Mouse (Mus musculus) CH12.LX (cell line): ENCODE measurements around the gene Zbtb17. TPM values are rescaled to one million over a fixed set of nuclear protein-coding genes. Genes with fewer than 3 reads are reported as not detected.

Source experiments
- DNase-seq: peaks from one replicate; pipeline ENCODE4 v3.0.0-alpha.2; 2013; ENCODE audit errors: extremely low read depth
- H3K27ac ChIP-seq: 2 replicates; pipeline ENCODE4 v1.5.1; 2012; ENCODE audit warnings: low read depth, mild to moderate bottlenecking, control low read depth, moderate library complexity; ENCODE audit not compliant: insufficient read depth
- H3K27me3 ChIP-seq: replicated peaks from 2 replicates; pipeline ENCODE3; 2012; ENCODE audit warnings: inconsistent platforms
- H3K36me3 ChIP-seq, 2 experiments: replicated peaks in 1 of 2; 2 replicates each; pipeline versions ENCODE3 to v1.6.1; 2012; ENCODE audit warnings: inconsistent platforms in 1 of 2, low read length in 1 of 2, mild to moderate bottlenecking in 1 of 2, mixed read lengths in 1 of 2, moderate library complexity in 1 of 2; ENCODE audit not compliant: control insufficient read depth in 1 of 2, insufficient read depth in 1 of 2
- H3K4me1 ChIP-seq, 2 experiments: 2 replicates each; pipeline ENCODE4 v1.6.1; 2012; ENCODE audit warnings: inconsistent platforms in 1 of 2, moderate library complexity in 1 of 2; ENCODE audit not compliant: insufficient read depth in 2 of 2, control insufficient read depth in 1 of 2
- H3K4me2 ChIP-seq: 2 replicates; pipeline ENCODE4 v1.6.1; 2012; ENCODE audit warnings: low read depth, mild to moderate bottlenecking, control low read depth; ENCODE audit not compliant: poor library complexity, insufficient read depth, severe bottlenecking
- H3K4me3 ChIP-seq, 3 experiments: fragments of 150-350 bp in 1 of 3; sonication (generic) in 1 of 3; replicated peaks in 1 of 3; 2 replicates each; pipeline versions ENCODE3 to v1.5.1; 2011 to 2012; ENCODE audit warnings: low read depth in 2 of 3, low read length in 2 of 3, mild to moderate bottlenecking in 2 of 3, moderate library complexity in 2 of 3, control low read depth in 1 of 3, improper control_type of control experiment in 1 of 3, inconsistent platforms in 1 of 3, mixed read lengths in 1 of 3; ENCODE audit not compliant: poor library complexity in 1 of 3
- H3K79me2 ChIP-seq: replicated peaks from 2 replicates; pipeline ENCODE4 v1.6.1; 2012; ENCODE audit warnings: mild to moderate bottlenecking, moderate library complexity; ENCODE audit not compliant: control insufficient read depth, poor library complexity, insufficient read depth, severe bottlenecking; ENCODE audit errors: extremely low read depth
- H3K9ac ChIP-seq: 2 replicates; pipeline ENCODE4 v1.6.1; 2012; ENCODE audit warnings: low read depth, mild to moderate bottlenecking, control low read depth, moderate library complexity; ENCODE audit not compliant: insufficient read depth
- H3K9me3 ChIP-seq: replicated peaks from 2 replicates; pipeline ENCODE3; 2012; ENCODE audit warnings: low read length, inconsistent platforms, mixed read lengths
- BHLHE40 ChIP-seq: IDR thresholded peaks from 2 replicates; pipeline ENCODE4 v1.6.1; 2011; ENCODE audit warnings: mild to moderate bottlenecking, low read depth, low read length, improper control_type of control experiment
- CHD1 ChIP-seq: IDR thresholded peaks from 2 replicates; pipeline ENCODE4 v1.6.1; 2012; ENCODE audit warnings: low read depth, low read length, improper control_type of control experiment, inconsistent platforms
- E2F4 ChIP-seq: IDR thresholded peaks from 2 replicates; pipeline ENCODE4 v1.6.1; 2011; ENCODE audit warnings: low read depth, low read length, improper control_type of control experiment; ENCODE audit not compliant: insufficient replicate concordance
- GABPA ChIP-seq: IDR thresholded peaks from 2 replicates; pipeline ENCODE4 v1.6.1; 2012; ENCODE audit warnings: low read depth, low read length, improper control_type of control experiment, inconsistent platforms; ENCODE audit not compliant: insufficient replicate concordance
- IRF4 ChIP-seq: IDR thresholded peaks from 2 replicates; pipeline ENCODE4 v1.6.1; 2014; ENCODE audit warnings: low read depth, mild to moderate bottlenecking, inconsistent platforms, low read length, improper control_type of control experiment
- JUND ChIP-seq: conservative IDR thresholded peaks from 2 replicates; pipeline ENCODE4 v1.6.1; 2011; ENCODE audit warnings: low read depth, low read length, improper control_type of control experiment
- KAT2A ChIP-seq: IDR thresholded peaks from 2 replicates; pipeline ENCODE4 v1.6.1; 2012; ENCODE audit warnings: low read length, improper control_type of control experiment, inconsistent platforms; ENCODE audit not compliant: insufficient replicate concordance
- MEF2A ChIP-seq: IDR thresholded peaks from 2 replicates; pipeline ENCODE4 v1.6.1; 2014; ENCODE audit warnings: low read depth, mild to moderate bottlenecking, inconsistent platforms, low read length, improper control_type of control experiment, borderline replicate concordance
- MYC ChIP-seq: IDR thresholded peaks from 2 replicates; pipeline ENCODE4 v1.6.1; 2011; ENCODE audit warnings: low read depth, mild to moderate bottlenecking, improper control_type of control experiment, low read length
- NELFE ChIP-seq: IDR thresholded peaks from 2 replicates; pipeline ENCODE4 v1.6.1; 2011; ENCODE audit warnings: low read depth, low read length, improper control_type of control experiment
- PAX5 ChIP-seq: IDR thresholded peaks from 2 replicates; pipeline ENCODE4 v1.6.1; 2012; ENCODE audit warnings: low read length, inconsistent platforms, mixed read lengths
- POLR2A ChIP-seq: IDR thresholded peaks from 2 replicates; pipeline ENCODE4 v1.6.1; 2011; ENCODE audit warnings: low read depth, mild to moderate bottlenecking, improper control_type of control experiment, low read length
- POLR2AphosphoS2 ChIP-seq: IDR thresholded peaks from 2 replicates; pipeline ENCODE4 v1.6.1; 2011; ENCODE audit warnings: low read depth, low read length, improper control_type of control experiment
- RCOR1 ChIP-seq: conservative IDR thresholded peaks from 2 replicates; pipeline ENCODE4 v1.6.1; 2012; ENCODE audit warnings: low read depth, mild to moderate bottlenecking, inconsistent platforms, low read length, improper control_type of control experiment
- SIN3A ChIP-seq: IDR thresholded peaks from 2 replicates; pipeline ENCODE4 v1.6.1; 2012; ENCODE audit warnings: low read length, improper control_type of control experiment, inconsistent platforms
- SMC3 ChIP-seq: IDR thresholded peaks from 2 replicates; pipeline ENCODE4 v1.6.1; 2011; ENCODE audit warnings: low read depth, low read length, improper control_type of control experiment
- USF2 ChIP-seq: conservative IDR thresholded peaks from 2 replicates; pipeline ENCODE4 v1.6.1; 2011; ENCODE audit warnings: low read depth, low read length, improper control_type of control experiment
- ZKSCAN1 ChIP-seq: IDR thresholded peaks from 2 replicates; pipeline ENCODE4 v1.6.1; 2012; ENCODE audit warnings: low read depth, inconsistent platforms, low read length, improper control_type of control experiment, borderline replicate concordance
- dilution Hi-C: fragments of 300-500 bp; cut with MboI; formaldehyde crosslinking; loops from 2 replicates; pipeline ENCODE4 v1.14.3; 2020; ENCODE audit warnings: low sequenced_read_pairs; ENCODE audit not compliant: extremely low pct_unique_long_range_greater_than_20kb, extremely low pct_ligation_motif_present
- in situ Hi-C: fragments of 300-500 bp; cut with MboI; formaldehyde crosslinking; loops from 3 replicates; pipeline ENCODE4 v1.14.3; 2019; ENCODE audit warnings: low sequenced_read_pairs, low pct_ligation_motif_present, low pct_unique_long_range_greater_than_20kb, mixed read lengths
- polyA plus RNA-seq: library from polyadenylated mRNA; unstranded; fragments of >175 nt; gene quantifications from 2 replicates; pipeline ENCODE4 v1.2.1, GENCODE M21; 2012; ENCODE audit warnings: low read depth; ENCODE audit not compliant: insufficient read length
- total RNA-seq, 2 experiments: library from RNA; depleted of rRNA; stranded (reverse); fragments of 300-350 nt in 1 of 2; fragments of >200 nt in 1 of 2; gene quantifications; 2 replicates each; pipeline ENCODE4 v1.2.3; 2012 to 2014

Gene Zbtb17
- total and polyA plus RNA-seq, 3 experiments: 21.4 to 51.2 (median 47.6) TPM

GRCm38 (mm10) chr4:141458888-141459287 lies 14.4 kb downstream of the Zbtb17 start:
- no peak for DNase-seq
- Histone ChIP-seq H3K27me3 (no peaks in the 10 kb centered on the region), H3K27ac (no peak overlapping the region), H3K9me3 (no peaks in the 10 kb centered on the region), H3K4me3 (no peak overlapping the region), H3K4me1 (peaks cover 4 to 24% of the 10 kb centered on the region in 2 experiments; a peak in 2 of 4 replicates), H3K79me2 (peaks cover 3% of the 10 kb centered on the region; the same call in 1 of the 2 replicates), H3K36me3 (peaks cover 38 to 82% of the 10 kb centered on the region in 2 experiments), H3K4me2 (no peak overlapping the region), H3K9ac (no peak overlapping the region)
- TF ChIP-seq RCOR1 (no peak), GABPA (no peak), IRF4 (no peak), POLR2AphosphoS2 (no peak), BHLHE40 (no peak), CHD1 (no peak), POLR2A (no peak), MEF2A (no peak), USF2 (no peak), SIN3A (no peak), KAT2A (no peak), NELFE (no peak), E2F4 (no peak), JUND (no peak), PAX5 (no peak), MYC (no peak), SMC3 (no peak), ZKSCAN1 (no peak)
- in situ Hi-C loops: no loop called here
- dilution Hi-C loops: no loop called here

- H3K4me3 ChIP-seq: no peak overlapping the region
- H3K27ac ChIP-seq: no peak overlapping the region
- peaks cover 2 to 15% of the 10 kb centered on the region in 2 experiments; a peak in 2 of 4 replicates for H3K4me1 ChIP-seq
- no peak for DNase-seq
- peaks cover 3% of the 10 kb centered on the region; the same call in 1 of the 2 replicates for H3K79me2 ChIP-seq
- in situ Hi-C loops: no loop called here
- dilution Hi-C loops: no loop called here
- H3K4me2 ChIP-seq: no peak overlapping the region
- TF ChIP-seq CHD1: no peak
- peaks cover 47 to 90% of the 10 kb centered on the region in 2 experiments for H3K36me3 ChIP-seq
- H3K9me3 ChIP-seq: no peaks in the 10 kb centered on the region
- H3K9ac ChIP-seq: no peak overlapping the region
- H3K27me3 ChIP-seq: no peaks in the 10 kb centered on the region
These were observed 15.3 kb downstream of the Zbtb17 start for GRCm38 (mm10) chr4:141459766-141460165.
